Mouse (Mus musculus) CD4-positive, CD25-positive, alpha-beta regulatory T cell, adult 4 months (primary cell): ENCODE measurements around the gene Ralgapa2. TPM values are rescaled to one million over a fixed set of nuclear protein-coding genes. Genes with fewer than 3 reads are reported as not detected.

Source experiments
- ATAC-seq: one replicate; pipeline ENCODE4 v1.8.0; 2017
- polyA plus RNA-seq, 2 experiments: library from polyadenylated mRNA; unstranded; fragments of 100-300 nt; shearing (Covaris generic); gene quantifications; one replicate each; pipeline ENCODE4 v1.2.1; 2017

Gene Ralgapa2
- polyA plus RNA-seq, 2 experiments from 2014 or later, result 11.1 to 11.2 TPM

- ATAC-seq, result no peak
Measured at GRCm38 (mm10) chr2:146356524-146356923, 155.6 kb downstream of the Ralgapa2 start.

- no peak for ATAC-seq
Measured at GRCm38 (mm10) chr2:146350230-146350629, 161.9 kb downstream of the Ralgapa2 start.

- no peak for ATAC-seq
Measured at GRCm38 (mm10) chr2:146347942-146348341, 164.2 kb downstream of the Ralgapa2 start.

- ATAC-seq, result no peak
Measured at GRCm38 (mm10) chr2:146340090-146340489, 172.1 kb downstream of the Ralgapa2 start.

DNA sequence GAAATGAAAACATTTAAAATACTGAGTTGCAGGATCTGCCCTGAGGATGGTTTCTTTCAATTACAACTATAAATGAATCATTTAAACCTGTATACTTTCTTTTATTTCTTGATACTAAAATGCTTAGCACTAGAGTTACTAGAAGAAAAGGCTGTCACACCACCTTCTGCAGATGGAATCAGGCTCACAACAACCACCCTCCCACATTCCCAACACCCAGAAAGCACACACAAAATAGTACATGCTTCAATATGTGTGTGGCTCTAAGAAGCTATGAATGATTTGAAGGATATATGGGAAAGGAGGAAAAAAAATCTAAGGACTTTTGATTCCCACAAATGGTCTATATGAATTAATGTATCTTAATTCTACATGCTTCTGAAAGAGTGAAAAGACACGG lies 174.6 kb downstream of the Ralgapa2 start:
- no peak for ATAC-seq

GRCm38 (mm10) chr2:146331894-146332476 lies 180.2 kb downstream of the Ralgapa2 start:
- no peak for ATAC-seq

GRCm38 (mm10) chr2:146330772-146331281 lies 181.3 kb downstream of the Ralgapa2 start:
- no peak for ATAC-seq

GRCm38 (mm10) chr2:146330101-146330500 lies 182.0 kb downstream of the Ralgapa2 start:
- no peak for ATAC-seq

DNA sequence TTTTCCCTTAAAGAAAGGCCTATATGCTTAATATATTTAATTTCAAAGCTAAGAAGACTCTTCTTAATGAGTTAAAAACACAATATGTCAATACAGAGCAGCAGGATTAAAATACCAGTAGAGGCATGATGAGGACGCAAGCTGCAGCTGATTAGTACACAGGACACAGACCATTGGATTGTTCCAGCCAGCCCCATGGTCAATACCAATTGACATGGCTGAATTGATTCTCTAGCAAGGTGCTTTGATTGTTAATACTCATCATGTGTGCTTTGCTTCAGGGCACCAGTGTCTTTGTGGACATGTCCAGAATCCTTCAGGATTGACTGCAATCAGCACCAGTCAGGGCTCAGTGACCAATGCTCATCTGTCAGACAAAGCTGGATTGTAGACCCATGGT lies 185.5 kb downstream of the Ralgapa2 start:
- ATAC-seq, result no peak

DNA sequence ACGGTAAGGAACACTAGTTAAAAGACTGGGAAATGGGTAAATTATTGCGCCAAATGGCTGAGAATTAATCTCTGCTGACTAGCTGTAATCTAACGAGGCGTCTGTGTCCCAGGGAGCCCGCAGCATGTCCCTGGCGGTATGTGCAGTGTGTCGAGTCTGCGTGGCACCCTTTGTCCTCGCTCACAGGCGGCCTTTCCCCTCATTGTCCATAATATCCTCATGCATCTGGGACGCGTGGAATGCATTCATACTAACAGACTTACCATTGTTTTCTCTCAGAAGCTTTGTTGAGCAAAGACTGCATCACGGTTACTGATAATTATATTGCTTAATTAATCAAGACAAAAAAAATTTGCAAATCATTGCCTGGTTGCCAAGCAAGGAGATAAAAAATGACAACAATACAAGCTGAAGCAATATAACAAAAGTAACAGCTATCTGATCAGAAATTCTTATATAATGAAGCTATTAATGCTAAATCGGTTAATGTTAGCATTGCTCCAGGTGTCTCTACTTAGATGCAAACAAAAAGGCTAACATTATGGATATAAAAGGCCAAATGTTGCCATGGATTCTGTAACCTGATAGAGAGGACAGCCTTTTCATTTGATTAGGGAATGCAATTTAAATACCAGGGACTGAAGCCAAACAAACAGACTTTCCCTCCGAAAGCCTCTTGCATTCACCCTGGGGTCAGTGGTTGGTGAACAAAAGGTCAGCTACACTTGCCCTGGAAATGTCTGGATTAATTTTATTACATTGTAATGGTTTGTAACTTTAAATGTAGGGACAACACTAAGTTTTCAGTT lies 187.0 kb downstream of the Ralgapa2 start:
- no peak for ATAC-seq

DNA sequence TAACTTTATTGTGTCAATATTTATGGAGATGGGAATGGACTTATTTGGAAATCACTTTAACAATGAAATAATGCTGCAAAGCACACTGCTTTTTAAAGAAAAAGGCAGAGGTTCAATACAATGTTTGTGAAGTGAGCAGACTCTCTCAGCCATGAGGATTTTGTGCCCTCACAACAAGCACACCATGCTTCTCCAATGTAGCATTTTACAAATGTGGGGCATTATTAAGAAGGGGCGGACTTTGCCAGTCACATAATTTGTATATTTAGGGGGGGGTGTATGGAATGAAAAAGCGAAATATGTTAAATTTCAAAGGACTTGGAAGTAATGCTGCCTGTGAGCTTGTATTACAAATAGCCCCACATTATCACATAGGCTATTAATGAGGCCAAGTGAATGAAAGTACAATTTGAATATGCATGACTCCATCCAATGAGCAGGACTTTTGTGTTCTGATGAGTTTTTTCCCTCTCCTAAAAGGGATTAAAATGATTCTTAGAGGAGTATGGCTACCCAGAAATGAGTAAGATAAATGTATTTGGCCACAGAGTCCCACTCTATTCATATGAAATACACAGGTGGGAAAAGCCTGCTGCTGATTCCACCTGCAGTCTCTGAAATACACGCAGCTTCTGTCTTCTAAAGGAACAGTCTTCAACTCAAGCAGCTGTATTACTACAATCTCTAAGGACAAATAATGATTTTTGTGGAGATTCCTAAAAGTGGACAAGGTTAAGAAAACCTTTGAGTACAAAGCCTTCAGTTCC lies 187.8 kb downstream of the Ralgapa2 start:
- no peak for ATAC-seq

DNA sequence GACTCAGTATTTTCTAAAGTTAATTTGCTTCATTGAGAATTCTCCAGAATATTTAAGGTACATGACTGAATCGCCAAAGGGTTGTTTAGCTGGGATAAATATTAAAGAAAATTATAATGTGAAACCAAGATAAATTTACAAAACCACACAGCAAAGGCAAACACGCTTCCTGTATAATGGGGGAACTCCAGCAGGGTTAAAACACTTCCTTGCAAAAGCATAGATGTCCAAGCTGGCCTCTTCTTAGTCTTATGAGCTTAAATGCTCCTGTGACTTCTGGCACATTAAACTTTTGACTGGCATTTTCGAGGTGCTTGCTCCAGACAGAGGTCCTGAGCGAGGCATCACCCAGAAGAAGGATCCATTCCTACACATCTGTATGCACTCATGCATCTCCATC lies 188.6 kb downstream of the Ralgapa2 start:
- peak; percentile 61 for ATAC-seq

DNA sequence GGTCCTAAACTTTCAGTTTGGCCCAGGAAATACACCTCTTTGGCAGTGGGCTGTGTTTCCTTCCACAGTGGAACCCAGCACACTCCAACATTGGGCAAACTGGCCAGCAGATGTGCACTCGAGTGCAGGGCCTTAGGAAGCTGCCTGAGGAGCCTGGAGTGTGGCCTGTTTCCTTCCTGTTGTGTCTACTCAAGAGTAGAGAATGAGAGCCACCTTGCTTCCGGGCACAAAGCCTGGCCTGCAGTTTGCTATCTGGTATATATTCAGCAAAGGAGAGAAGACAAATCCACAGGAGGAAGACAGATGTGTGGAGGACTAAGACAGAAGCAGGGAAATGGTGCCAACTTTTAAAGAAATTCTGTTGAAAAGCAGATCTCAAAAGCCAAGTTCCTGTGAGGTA lies 189.4 kb downstream of the Ralgapa2 start:
- peak; percentile 73 for ATAC-seq

DNA sequence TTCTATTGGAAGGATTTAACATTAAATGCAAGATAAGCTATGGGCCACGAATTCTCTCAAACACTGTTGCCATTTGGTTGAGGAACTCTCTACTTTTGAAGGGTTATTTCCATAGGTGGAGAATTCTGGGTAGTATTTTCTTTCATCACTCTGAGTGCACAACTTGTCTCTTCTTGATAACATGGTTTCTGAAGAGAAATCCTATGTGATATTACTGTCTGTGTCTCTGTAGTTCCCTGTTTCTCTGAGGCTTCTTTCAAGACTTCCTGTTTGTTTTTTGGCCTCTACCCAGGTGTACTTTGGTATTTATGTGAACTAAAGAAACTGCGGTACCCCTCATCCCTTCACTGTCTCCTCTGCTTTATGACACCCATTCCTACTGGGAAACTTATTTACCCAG lies 190.1 kb downstream of the Ralgapa2 start:
- no peak for ATAC-seq

GRCm38 (mm10) chr2:146320666-146321065 lies 191.5 kb downstream of the Ralgapa2 start:
- ATAC-seq, result no peak

DNA sequence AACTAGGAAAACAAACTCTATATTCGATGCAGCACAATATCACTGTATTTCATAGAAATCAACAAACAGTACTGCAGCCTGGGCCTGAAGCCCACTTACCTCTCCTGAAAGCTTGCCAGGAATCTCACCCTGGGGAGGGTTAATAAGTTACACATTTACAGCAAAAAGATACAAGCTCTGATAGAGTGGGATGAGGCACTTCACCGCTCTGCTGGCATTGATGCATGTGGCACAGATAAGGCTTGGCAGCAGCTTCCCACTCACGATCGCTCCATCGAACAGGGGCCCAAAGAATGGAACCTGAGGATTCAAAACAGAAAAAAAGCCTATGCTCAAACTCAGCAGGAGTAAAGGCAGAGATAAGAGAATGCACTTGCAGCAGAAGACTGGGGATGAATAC lies 197.4 kb downstream of the Ralgapa2 start:
- ATAC-seq, result no peak

DNA sequence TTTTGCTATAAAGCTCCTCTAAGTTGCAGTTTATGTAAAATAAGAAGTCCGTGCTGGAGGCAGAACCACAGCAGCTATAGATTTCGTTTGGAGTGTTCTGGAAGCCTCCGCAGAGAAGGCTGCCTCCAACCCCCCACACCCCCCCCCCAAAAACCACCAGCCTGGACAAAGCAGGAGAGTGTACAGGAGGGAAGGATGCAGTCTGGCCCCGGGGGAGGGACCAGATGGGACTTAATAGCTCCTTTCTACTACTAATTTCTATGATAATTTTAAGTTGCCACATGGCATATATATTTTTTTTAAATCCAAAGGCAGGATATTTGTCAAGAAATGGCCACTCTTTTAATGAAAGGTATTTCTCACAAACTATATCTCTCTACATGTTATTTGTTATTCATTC lies 198.3 kb downstream of the Ralgapa2 start:
- no peak for ATAC-seq

- no peak for ATAC-seq
Measured at GRCm38 (mm10) chr2:146310760-146311159, 201.4 kb downstream of the Ralgapa2 start.

DNA sequence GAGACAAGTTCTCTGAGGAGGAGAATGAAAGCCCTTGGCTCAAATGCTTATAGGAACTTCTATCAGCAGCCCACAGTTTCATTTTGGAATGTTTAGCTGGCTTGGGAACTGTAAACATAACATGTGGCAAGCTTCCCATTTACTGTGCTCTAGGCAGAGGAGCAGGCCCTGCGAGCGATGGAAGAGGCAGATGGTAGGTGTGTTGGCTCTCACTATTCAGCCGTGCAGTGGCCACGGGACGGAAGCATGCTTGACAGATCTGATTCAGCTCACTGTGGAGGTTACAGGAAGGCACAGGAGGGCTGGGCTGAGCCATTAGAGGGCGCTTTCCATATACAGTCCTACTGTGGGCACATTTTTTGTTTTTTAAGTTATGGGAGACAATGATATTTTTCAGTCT lies 201.9 kb downstream of the Ralgapa2 start:
- no peak for ATAC-seq

- no peak for ATAC-seq
Measured at GRCm38 (mm10) chr2:146309413-146309812, 202.7 kb downstream of the Ralgapa2 start.

GRCm38 (mm10) chr2:146307060-146307459 lies 205.1 kb downstream of the Ralgapa2 start:
- no peak for ATAC-seq

DNA sequence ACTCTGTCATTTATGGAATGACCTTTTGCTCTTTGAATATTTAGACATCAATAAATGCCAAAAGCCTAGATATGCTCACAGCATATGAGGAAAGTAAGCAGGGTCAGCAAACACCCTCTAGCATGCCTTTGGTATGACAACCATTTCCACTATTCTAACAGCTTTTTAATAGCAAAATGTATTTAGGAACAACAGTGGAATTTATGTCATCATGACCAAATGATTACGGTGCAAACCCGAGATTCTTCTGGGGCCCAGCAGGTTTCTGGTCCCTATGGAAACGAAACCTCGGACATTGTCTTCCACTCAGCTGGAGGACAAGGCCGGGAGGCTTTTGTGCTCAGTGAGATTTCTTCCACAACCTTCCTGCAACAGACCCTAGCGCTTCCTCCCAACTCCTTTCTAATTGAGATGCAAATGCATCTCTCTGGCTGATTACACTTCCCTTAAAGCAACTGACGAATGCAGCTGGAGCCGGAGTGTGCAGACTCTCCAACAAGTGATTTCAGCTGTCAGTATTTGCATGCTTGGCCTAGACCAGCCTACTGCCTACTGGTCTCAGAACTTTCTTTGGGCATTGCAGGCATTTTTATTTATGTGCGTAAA lies 209.9 kb downstream of the Ralgapa2 start:
- no peak for ATAC-seq

DNA sequence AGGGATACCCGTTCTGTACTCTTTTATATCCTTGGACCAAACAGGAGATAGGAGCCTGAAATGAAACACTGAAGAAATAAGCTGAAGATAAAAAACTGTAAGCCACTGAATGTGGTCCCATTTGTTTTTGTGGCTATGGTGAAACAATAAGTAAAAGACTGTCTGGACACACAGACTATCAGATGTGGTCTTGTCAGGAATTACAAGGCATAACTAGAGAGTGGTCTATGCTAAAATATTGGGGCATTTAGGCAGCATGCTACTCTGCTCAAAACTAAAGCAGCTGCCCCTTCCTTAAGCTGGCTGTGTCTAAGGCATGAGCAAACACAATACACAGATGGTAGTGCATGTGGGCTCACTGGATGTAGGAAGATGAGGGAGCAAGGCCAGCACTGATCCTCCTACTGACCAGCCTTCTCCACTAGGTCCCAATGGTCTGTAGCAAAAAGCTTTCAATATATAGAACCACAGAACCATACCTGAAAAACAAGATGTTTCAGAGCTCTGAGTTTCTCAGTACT lies 211.6 kb downstream of the Ralgapa2 start:
- no peak for ATAC-seq
